Mouse (Mus musculus): ENCODE data around the gene Acsf2. TPM values are rescaled to one million over a fixed set of nuclear protein-coding genes. Genes with fewer than 3 reads are reported as not detected.

Gene Acsf2
- polyA plus RNA-seq, 1 experiment, result 0.09 TPM

DNA sequence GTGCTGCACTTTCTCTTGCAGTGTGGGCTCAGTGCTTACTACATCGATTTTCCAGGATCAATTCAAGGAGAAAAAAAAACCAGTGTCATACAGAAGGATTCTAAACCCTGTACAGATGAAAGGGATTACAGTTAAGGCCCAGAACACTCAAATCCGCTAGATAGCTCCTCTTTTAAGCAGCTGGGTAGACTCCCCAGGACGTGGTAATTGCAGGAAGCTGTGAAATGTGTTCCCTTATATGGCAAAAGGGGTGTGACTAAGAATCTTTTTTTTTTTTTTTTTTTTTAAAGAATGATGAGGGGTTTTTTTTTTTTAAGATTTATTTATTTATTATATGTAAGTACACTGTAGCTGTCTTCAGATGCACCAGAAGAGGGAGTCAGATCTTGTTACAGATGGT, 72.8 kb downstream of the Acsf2 start:
- H3K36me3 ChIP-seq (ENCODE audit: control insufficient read depth), result no peaks in the 10 kb centered on the region
- no peak for TF ChIP-seq GATA1 (IDR thresholded peaks at IDR 0.05; ENCODE audit: low read length)
- TF ChIP-seq TAL1 (IDR thresholded peaks at IDR 0.05; ENCODE audit: low read length), result no peak
- no peaks in the 10 kb centered on the region for H3K27me3 ChIP-seq (ENCODE audit: control insufficient read depth)
- no peaks in the 10 kb centered on the region for H3K4me1 ChIP-seq (ENCODE audit: control insufficient read depth)
- no peak overlapping the region for H3K4me3 ChIP-seq (replicated peaks)
- no peaks in the 10 kb centered on the region for H3K9me3 ChIP-seq (ENCODE audit: control insufficient read depth, low read length)

DNA sequence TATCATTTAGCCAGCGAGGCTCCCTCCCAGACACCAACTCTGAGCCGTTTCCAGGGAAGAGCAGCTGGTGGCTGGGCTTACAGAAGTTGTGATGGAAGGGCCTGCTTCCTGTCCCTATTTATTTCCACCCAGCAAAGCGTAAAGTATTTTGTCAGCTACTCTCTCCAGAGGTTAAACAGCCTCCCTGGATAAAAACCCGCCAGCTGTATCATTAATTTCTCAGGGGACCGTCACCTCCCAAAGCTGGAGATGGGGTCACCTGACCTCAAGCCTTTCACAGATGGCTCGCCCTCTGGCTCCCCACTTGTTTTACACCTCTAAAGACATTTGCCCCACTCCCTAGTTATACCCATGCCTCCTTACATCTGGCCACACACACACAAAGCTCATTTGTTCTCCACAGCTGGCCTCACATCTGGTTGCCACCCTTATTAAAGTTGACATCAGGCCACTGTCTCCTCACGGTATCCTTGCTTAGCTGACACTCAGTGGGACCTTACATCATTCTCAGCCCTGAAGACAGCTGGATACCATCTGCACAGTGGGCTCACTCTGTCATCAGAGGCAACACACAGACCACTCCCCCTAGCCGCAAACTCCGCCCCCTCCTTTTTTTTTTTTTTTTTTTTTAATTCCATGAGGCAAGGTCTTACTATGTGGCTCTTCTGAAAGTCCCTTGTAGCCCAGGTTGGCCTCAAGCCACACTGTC, 75.3 kb downstream of the Acsf2 start:
- TF ChIP-seq TAL1 (IDR thresholded peaks at IDR 0.05; ENCODE audit: low read length), result no peak
- no peak for TF ChIP-seq GATA1 (IDR thresholded peaks at IDR 0.05; ENCODE audit: low read length)
- no peak overlapping the region for H3K4me3 ChIP-seq (replicated peaks)
- peaks cover 4% of the 10 kb centered on the region for H3K4me1 ChIP-seq (ENCODE audit: control insufficient read depth)
- no peaks in the 10 kb centered on the region for H3K9me3 ChIP-seq (ENCODE audit: control insufficient read depth, low read length)
- no peaks in the 10 kb centered on the region for H3K36me3 ChIP-seq (ENCODE audit: control insufficient read depth)
- H3K27me3 ChIP-seq (ENCODE audit: control insufficient read depth), result peaks cover 9% of the 10 kb centered on the region

GRCm38 (mm10) chr11:94521219-94521843, 80.3 kb downstream of the Acsf2 start, which contains the start of gene Mycbpap:
Mycbpap (minus strand) TSS chr11:94521742.
- Histone ChIP-seq H3K27me3 (ENCODE audit: control insufficient read depth) (peaks cover 15% of the 10 kb centered on the region), H3K36me3 (ENCODE audit: control insufficient read depth) (no peaks in the 10 kb centered on the region), H3K4me1 (ENCODE audit: control insufficient read depth) (peaks cover 9% of the 10 kb centered on the region), H3K9me3 (ENCODE audit: control insufficient read depth, low read length) (no peaks in the 10 kb centered on the region), H3K4me3 (replicated peaks) (peak within 1 kb of the TSS; percentile 59)
- no peak for TF ChIP-seq TAL1 (IDR thresholded peaks at IDR 0.05; ENCODE audit: low read length)
- no peak for TF ChIP-seq GATA1 (IDR thresholded peaks at IDR 0.05; ENCODE audit: low read length)

DNA sequence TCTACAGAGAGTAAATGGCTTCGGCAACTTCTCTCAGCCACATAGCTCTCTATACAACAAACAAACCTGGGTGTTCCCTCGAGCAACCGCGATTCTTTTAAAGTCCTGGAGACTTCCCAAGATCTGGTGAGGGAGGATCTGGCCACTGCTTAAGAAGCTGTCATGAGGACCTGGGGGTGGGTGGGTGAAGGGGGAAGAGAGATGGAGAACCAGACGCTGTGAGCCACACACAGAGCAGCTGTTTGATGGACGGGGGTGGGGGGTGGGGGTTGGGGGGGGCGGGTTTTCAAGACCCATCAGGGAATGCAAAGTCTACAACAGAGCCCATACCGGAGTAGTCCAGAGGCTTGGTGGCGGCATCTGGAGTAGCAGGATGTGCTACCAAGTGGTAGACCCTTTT, 88.2 kb downstream of the Acsf2 start:
- H3K36me3 ChIP-seq (ENCODE audit: control insufficient read depth), result no peaks in the 10 kb centered on the region

DNA sequence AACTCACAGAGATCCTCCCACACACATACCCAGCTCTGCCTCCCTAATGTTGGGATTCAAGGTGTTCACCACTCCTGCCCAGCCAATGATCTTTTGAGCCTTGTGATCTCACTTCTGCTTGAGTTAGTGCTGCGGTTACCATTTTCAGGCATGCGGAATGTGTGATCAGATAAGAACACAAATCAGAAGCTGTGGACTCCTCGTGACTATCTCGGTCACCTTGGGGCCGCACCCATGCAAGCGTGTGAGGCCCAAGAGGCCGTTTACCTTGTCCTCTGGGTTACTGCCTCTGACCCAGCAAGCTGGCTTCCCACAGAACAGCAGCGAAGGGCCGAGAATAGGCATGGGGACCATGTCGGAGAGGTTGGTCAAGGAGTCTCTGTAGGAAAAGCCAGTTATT, 92.7 kb downstream of the Acsf2 start:
- H3K36me3 ChIP-seq (ENCODE audit: control insufficient read depth), result no peaks in the 10 kb centered on the region
- TF ChIP-seq GATA1 (IDR thresholded peaks at IDR 0.05; ENCODE audit: low read length) (no peak), TAL1 (IDR thresholded peaks at IDR 0.05; ENCODE audit: low read length) (no peak)
- H3K4me1 ChIP-seq (ENCODE audit: control insufficient read depth), result no peaks in the 10 kb centered on the region
- H3K4me3 ChIP-seq (replicated peaks), result no peak overlapping the region
- H3K27me3 ChIP-seq (ENCODE audit: control insufficient read depth), result peaks cover 4% of the 10 kb centered on the region
- H3K9me3 ChIP-seq (ENCODE audit: control insufficient read depth, low read length), result no peaks in the 10 kb centered on the region

More for the DNA sequence above, 88.2 kb downstream of the Acsf2 start:
- Histone ChIP-seq H3K4me1 (ENCODE audit: control insufficient read depth) (no peaks in the 10 kb centered on the region), H3K27me3 (ENCODE audit: control insufficient read depth) (no peaks in the 10 kb centered on the region), H3K9me3 (ENCODE audit: control insufficient read depth, low read length) (no peaks in the 10 kb centered on the region), H3K4me3 (replicated peaks) (no peak overlapping the region)
- TF ChIP-seq GATA1 (IDR thresholded peaks at IDR 0.05; ENCODE audit: low read length) (no peak), TAL1 (IDR thresholded peaks at IDR 0.05; ENCODE audit: low read length) (no peak)

Other genes with a start within 250 kb of the Acsf2 start
- gene Abcc3, start 208.9 kb downstream of the Acsf2 start, polyA plus RNA-seq (2012), result 0.18 and 0.55 TPM in 2 replicates
- gene Cacna1g, start 127.7 kb downstream of the Acsf2 start, polyA plus RNA-seq (2012), result 10.3 and 14.4 TPM in 2 replicates
- not detected in 2 replicates for gene Spata20, start 115.7 kb downstream of the Acsf2 start, polyA plus RNA-seq (2012)
- gene Epn3, start 101.9 kb downstream of the Acsf2 start, polyA plus RNA-seq (2012), result not detected in 2 replicates
- not detected in 2 replicates for gene Mycbpap, start 80.1 kb downstream of the Acsf2 start, polyA plus RNA-seq (2012)
- 0.02 TPM in 1 of 2 replicates, not detected in the other for gene Rsad1, start 52.6 kb downstream of the Acsf2 start, polyA plus RNA-seq (2012)
- gene Chad, start 36.8 kb downstream of the Acsf2 start, polyA plus RNA-seq (2012), result not detected in 2 replicates
- gene Lrrc59, start 27.9 kb upstream of the Acsf2 start, polyA plus RNA-seq (2012), result 4.9 and 6.1 TPM in 2 replicates
- 10.9 and 14.7 TPM in 2 replicates for gene Mrpl27, start 51.9 kb upstream of the Acsf2 start, polyA plus RNA-seq (2012)
- 0.99 and 1.4 TPM in 2 replicates for gene Eme1, start 52.1 kb upstream of the Acsf2 start, polyA plus RNA-seq (2012)
- 0.33 and 0.37 TPM in 2 replicates for gene Xylt2, start 75.6 kb upstream of the Acsf2 start, polyA plus RNA-seq (2012)
- 0.02 TPM in 1 of 2 replicates, not detected in the other for gene Gm11541, start 102.6 kb upstream of the Acsf2 start, polyA plus RNA-seq (2012)
- 0.07 TPM in 1 of 2 replicates, not detected in the other for gene Cdc34b, start 139.9 kb upstream of the Acsf2 start, polyA plus RNA-seq (2012)
- not detected in 2 replicates for gene Tmem92, start 180.8 kb upstream of the Acsf2 start, polyA plus RNA-seq (2012)